ENCODE assay signal across 8 mouse cellular contexts in genomic region chr6:145864171-145864570, GRCm38 (mm10). TPM values are rescaled to one million over a fixed set of nuclear protein-coding genes. Genes with fewer than 3 reads are reported as not detected.
DNase-seq lines count a peak whose midpoint lies in the region; ATAC-seq lines count a peak whose summit lies in the region.

No protein-coding gene starts in this region.

- 2% methylated on average over 8 of the region's 8 CpGs for WGBS in heart, embryonic 12.5 days
- WGBS in heart, embryonic 15.5 days: 4% methylated on average over 8 of the region's 8 CpGs
- WGBS in midbrain, embryonic 10.5 days: 2% methylated on average over 8 of the region's 8 CpGs

- peak overlapping the region; percentile 92 for H3K4me2 ChIP-seq in heart, embryonic 12.5 days
- peak overlapping the region; percentile 99 for H3K4me2 ChIP-seq in heart, embryonic 15.5 days

- 0 out of 2 replicates have a peak overlapping the region, but pooled peaks have one; percentile 71 for H3K27ac ChIP-seq in heart, embryonic 12.5 days (ENCODE audit: poor library complexity, severe bottlenecking)
- peak overlapping the region; percentile 80 for H3K27ac ChIP-seq in heart, embryonic 15.5 days
- H3K27ac ChIP-seq in midbrain, embryonic 10.5 days (replicated peaks): no peak overlapping the region

- peaks cover 7% of the 10 kb centered on the region for H3K4me1 ChIP-seq in heart, embryonic 12.5 days (replicated peaks)
- H3K4me1 ChIP-seq in heart, embryonic 15.5 days (replicated peaks): peaks cover 39% of the 10 kb centered on the region
- peaks cover 53% of the 10 kb centered on the region for H3K4me1 ChIP-seq in midbrain, embryonic 10.5 days

- no peaks in the 10 kb centered on the region for H3K9me3 ChIP-seq in heart, embryonic 12.5 days (replicated peaks)
- no peaks in the 10 kb centered on the region for H3K9me3 ChIP-seq in heart, embryonic 15.5 days (replicated peaks)
- no peaks in the 10 kb centered on the region for H3K9me3 ChIP-seq in midbrain, embryonic 10.5 days (replicated peaks)

- peak overlapping the region; percentile 79 for H3K9ac ChIP-seq in heart, embryonic 12.5 days
- H3K9ac ChIP-seq in heart, embryonic 15.5 days: peak overlapping the region; percentile 78

- DNase-seq in heart, postnatal 4 days: no peak
- DNase-seq in ES-CJ7 (ENCODE audit: low read depth, low spot score): peak; percentile 21
- no peak for DNase-seq in midbrain, embryonic 10.5 days (ENCODE audit: low spot score)
- no peak for DNase-seq in thymus, adult 18-20 months
- DNase-seq in layer of hippocampus, adult 11-12 months (ENCODE audit: low spot score): no peak

- no peak for ATAC-seq in heart, embryonic 12.5 days (ENCODE audit: insufficient number of reproducible peaks, low FRiP score)
- no peak for ATAC-seq in heart, embryonic 15.5 days (replicated peaks; ENCODE audit: insufficient number of reproducible peaks, insufficient read depth, low FRiP score, low read depth)
- ATAC-seq in inflammation-experienced regulatory T-cells, adult 6 months: no peak

- no peaks in the 10 kb centered on the region; the same call in 1 of the 2 replicates for H3K36me3 ChIP-seq in heart, embryonic 12.5 days
- no peaks in the 10 kb centered on the region for H3K36me3 ChIP-seq in heart, embryonic 15.5 days
- no peaks in the 10 kb centered on the region for H3K36me3 ChIP-seq in midbrain, embryonic 10.5 days

- H3K27me3 ChIP-seq in heart, embryonic 12.5 days (replicated peaks): 0 out of 2 replicates have a peak, but pooled peaks cover 4% of the 10 kb centered on the region
- H3K27me3 ChIP-seq in heart, embryonic 15.5 days: peaks cover 27% of the 10 kb centered on the region
- H3K27me3 ChIP-seq in midbrain, embryonic 10.5 days (ENCODE audit: low read depth, poor library complexity, severe bottlenecking): peaks cover 98% of the 10 kb centered on the region

- peak overlapping the region; percentile 73 for H3K4me3 ChIP-seq in heart, embryonic 12.5 days
- H3K4me3 ChIP-seq in heart, embryonic 15.5 days: peak overlapping the region; percentile 72
- peak overlapping the region; percentile 66 for H3K4me3 ChIP-seq in midbrain, embryonic 10.5 days

RNA-seq across cellular contexts. Expression of gene Bhlhe41, which starts 1.2 kb away (rescaled TPM):
- 6.5 and 6.9 TPM in 2 replicates for polyA plus RNA-seq in heart, embryonic 12.5 days (2016; fragmentation: Nextera tagmentation; extraction: Ambion mirVana)
- 10 to 100 TPM; 10.5 to 12.7 TPM for total RNA-seq in heart, postnatal 4 days (2021)
- 5.5 and 6.6 TPM in 2 replicates for polyA plus RNA-seq in heart, embryonic 15.5 days (2015; fragmentation: Nextera tagmentation; extraction: Ambion mirVana)
- polyA plus RNA-seq in midbrain, embryonic 10.5 days (2016; fragmentation: Nextera tagmentation; extraction: Ambion mirVana): 1.7 and 2.3 TPM in 2 replicates
- polyA plus RNA-seq in inflammation-experienced regulatory T-cells, adult 6 months (2017; shearing (Covaris generic)): under 1 TPM; 0.11 to 0.44 (median 0.35) TPM
